In genomic region chr16:95623056-95623455, GRCm38 (mm10) we compare ENCODE assay signal across 21 mouse cellular contexts. TPM values are rescaled to one million over a fixed set of nuclear protein-coding genes. Genes with fewer than 3 reads are reported as not detected.
DNase-seq lines count a peak whose midpoint lies in the region; ATAC-seq lines count a peak whose summit lies in the region.
"Had no signal": no experiment of that assay in that cellular context is flagged by ENCODE, and none has a peak within 500 bp of the region (broad histone marks: within the 10 kb centered on the region; RNA-seq: fewer than 3 reads in every experiment).

No protein-coding gene starts in this region.

- no peak overlapping the region for H3K4me2 ChIP-seq in heart, embryonic 13.5 days
- H3K4me2 ChIP-seq: embryonic facial prominence, embryonic 12.5 days; forebrain, embryonic 13.5 days; forebrain, embryonic 15.5 days had no signal

- ATAC-seq in heart, embryonic 13.5 days (ENCODE audit: extremely low read depth, insufficient number of reproducible peaks, low FRiP score, low TSS enrichment), result no peak
- ATAC-seq: CD4-positive, CD25-positive, alpha-beta regulatory T cell, adult 4 months; forebrain, embryonic 13.5 days; forebrain, embryonic 15.5 days; forebrain, postnatal 0 days had no signal

- H3K4me3 ChIP-seq in heart, embryonic 13.5 days, result no peak overlapping the region
- no peak overlapping the region for H3K4me3 ChIP-seq in limb, embryonic 10.5 days
- H3K4me3 ChIP-seq: embryonic facial prominence, embryonic 12.5 days; forebrain, embryonic 13.5 days; forebrain, embryonic 15.5 days had no signal

- DNase-seq in heart, adult 9 months (ENCODE audit: low spot score in 2 of 2), result no peak
- DNase-seq in ZHBTc4 (ENCODE audit: low read depth, low spot score), result peak; percentile 79
- DNase-seq in limb, embryonic 10.5 days (ENCODE audit: low spot score), result no peak
- no peak for DNase-seq in adrenal gland, postnatal 25 days
- DNase-seq in kidney, adult 8-10 months, result no peak
- DNase-seq: adrenal gland, adult 2 months; adrenal gland, postnatal 14 days; B cell, adult 2 months; cerebellum, adult 11-12 months; cerebellum, adult 2 months; cerebellum, adult 9-11 months; cerebellum, postnatal 14 days; cerebellum, postnatal 36 days; embryo, embryonic 11 days; forebrain, postnatal 0 days had no signal

- WGBS in heart, embryonic 13.5 days, result 79% methylated on average over 4 of the region's 4 CpGs
- WGBS in limb, embryonic 10.5 days, result 80% methylated on average over 4 of the region's 4 CpGs

- H3K27ac ChIP-seq in heart, embryonic 13.5 days (replicated peaks), result peak overlapping the region; percentile 8; the same call in 1 of the 2 replicates
- 0 out of 2 replicates have a peak overlapping the region, but pooled peaks have one; percentile 7 for H3K27ac ChIP-seq in limb, embryonic 10.5 days
- H3K27ac ChIP-seq: embryonic facial prominence, embryonic 12.5 days; forebrain, embryonic 13.5 days; forebrain, embryonic 15.5 days had no signal

- 0 out of 2 replicates have a peak, but pooled peaks cover 5% of the 10 kb centered on the region for H3K27me3 ChIP-seq in heart, embryonic 13.5 days (replicated peaks)
- H3K27me3 ChIP-seq in limb, embryonic 10.5 days (ENCODE audit: low read depth, poor library complexity, severe bottlenecking), result no peaks in the 10 kb centered on the region
- H3K27me3 ChIP-seq: CH12.LX; embryonic facial prominence, embryonic 12.5 days; forebrain, embryonic 13.5 days; forebrain, embryonic 15.5 days had no signal

- no peaks in the 10 kb centered on the region for H3K36me3 ChIP-seq in heart, embryonic 13.5 days
- no peaks in the 10 kb centered on the region for H3K36me3 ChIP-seq in limb, embryonic 10.5 days
- H3K36me3 ChIP-seq: embryonic facial prominence, embryonic 12.5 days; forebrain, embryonic 15.5 days had no signal

- no peak overlapping the region for H3K9ac ChIP-seq in heart, embryonic 13.5 days
- H3K9ac ChIP-seq: embryonic facial prominence, embryonic 12.5 days; forebrain, embryonic 13.5 days; forebrain, embryonic 15.5 days; forebrain, postnatal 0 days had no signal

- H3K9me3 ChIP-seq in heart, embryonic 13.5 days, result 0 out of 2 replicates have a peak, but pooled peaks cover 2% of the 10 kb centered on the region
- H3K9me3 ChIP-seq in limb, embryonic 10.5 days (replicated peaks), result no peaks in the 10 kb centered on the region
- H3K9me3 ChIP-seq: embryonic facial prominence, embryonic 12.5 days; forebrain, embryonic 13.5 days; forebrain, embryonic 15.5 days had no signal

- no peaks in the 10 kb centered on the region; the same call in 1 of the 2 replicates for H3K4me1 ChIP-seq in heart, embryonic 13.5 days
- peaks cover 26% of the 10 kb centered on the region for H3K4me1 ChIP-seq in limb, embryonic 10.5 days
- H3K4me1 ChIP-seq: forebrain, embryonic 13.5 days; forebrain, embryonic 15.5 days had no signal

RNA-seq across cellular contexts. Expression of gene Erg, which starts 36.7 kb away (rescaled TPM):
- 7.2 and 7.6 TPM in 2 replicates for polyA plus RNA-seq in heart, embryonic 13.5 days (2015; fragmentation: Nextera tagmentation; extraction: Ambion mirVana)
- polyA plus RNA-seq in limb, embryonic 10.5 days (2016; fragmentation: Nextera tagmentation; extraction: Ambion mirVana), result 6.1 and 6.8 TPM in 2 replicates
- 15.8 and 24.3 TPM in 2 replicates for total RNA-seq in adrenal gland, postnatal 25 days (2021)
- polyA plus RNA-seq: CD4-positive, CD25-positive, alpha-beta regulatory T cell, adult 4 months had no signal
